Mouse (Mus musculus): ENCODE measurements around the gene Zfp280d. TPM values are rescaled to one million over a fixed set of nuclear protein-coding genes. Genes with fewer than 3 reads are reported as not detected.
"Not testable (repeated sequence)": the region's sequence is repeated elsewhere in the genome, so short reads cannot be mapped to it uniquely, and the experiment has no call there.

The Zfp280d gene
- total RNA-seq, 2 experiments from 2014 or later = 66.4 to 73.5 TPM

- intact Hi-C loops (cut with DNase I) = no loop called here
- DNase-seq = peak; percentile 7
Measured at GRCm38 (mm10) chr9:72343844-72344243, 69.2 kb downstream of the Zfp280d start.

GRCm38 (mm10) chr9:72372359-72372758 is 97.7 kb downstream of the Zfp280d start:
- intact Hi-C loops (cut with DNase I) = no loop called here
- no peak for DNase-seq

GRCm38 (mm10) chr9:72374074-72374473 is 99.4 kb downstream of the Zfp280d start:
- intact Hi-C loops (cut with DNase I) = no loop called here
- DNase-seq = peak; percentile 45

GRCm38 (mm10) chr9:72374996-72375395 is 100.3 kb downstream of the Zfp280d start:
- intact Hi-C loops (cut with DNase I) = no loop called here
- DNase-seq = no peak

GRCm38 (mm10) chr9:72375639-72376038 is 101.0 kb downstream of the Zfp280d start:
- intact Hi-C loops (cut with DNase I) = no loop called here
- DNase-seq = no peak

- intact Hi-C loops (cut with DNase I) = no loop called here
- DNase-seq = no peak
Measured at GRCm38 (mm10) chr9:72385786-72386185, 111.1 kb downstream of the Zfp280d start.

- DNase-seq = no peak
- intact Hi-C loops (cut with DNase I) = no loop called here
Measured at GRCm38 (mm10) chr9:72388934-72389333, 114.3 kb downstream of the Zfp280d start.

- intact Hi-C loops (cut with DNase I) = no loop called here
- no peak for DNase-seq
Measured at GRCm38 (mm10) chr9:72389431-72390002, 114.9 kb downstream of the Zfp280d start.

- DNase-seq = no peak
- intact Hi-C loops (cut with DNase I) = no loop called here
Measured at GRCm38 (mm10) chr9:72390321-72391077, 115.8 kb downstream of the Zfp280d start.

- DNase-seq = peak; percentile 59
- intact Hi-C loops (cut with DNase I) = no loop called here
Measured at GRCm38 (mm10) chr9:72392686-72393085, 118.0 kb downstream of the Zfp280d start.

GRCm38 (mm10) chr9:72393238-72393637 is 118.6 kb downstream of the Zfp280d start:
- intact Hi-C loops (cut with DNase I) = no loop called here
- DNase-seq = peak; percentile 93

- DNase-seq = peak; percentile 59
- intact Hi-C loops (cut with DNase I) = no loop called here
Measured at GRCm38 (mm10) chr9:72393869-72394341, 119.2 kb downstream of the Zfp280d start.

- DNase-seq = no peak
- intact Hi-C loops (cut with DNase I) = no loop called here
Measured at GRCm38 (mm10) chr9:72400121-72400520, 125.5 kb downstream of the Zfp280d start.

- intact Hi-C loops (cut with DNase I); DNase-seq: not testable (repeated sequence)
Measured at GRCm38 (mm10) chr9:72401769-72402168, 127.1 kb downstream of the Zfp280d start.

- DNase-seq = no peak
- intact Hi-C loops (cut with DNase I) = no loop called here
Measured at GRCm38 (mm10) chr9:72403421-72403820, 128.8 kb downstream of the Zfp280d start.

- DNase-seq = no peak
- intact Hi-C loops (cut with DNase I) = no loop called here
Measured at GRCm38 (mm10) chr9:72404446-72404845, 129.8 kb downstream of the Zfp280d start.

- intact Hi-C loops (cut with DNase I) = loop anchor here (5.0 kb wide), 1 partner anchor 758 kb away; no protein-coding TSS in a partner anchor
- DNase-seq = no peak
Measured at GRCm38 (mm10) chr9:72404934-72405333, 130.3 kb downstream of the Zfp280d start.

GRCm38 (mm10) chr9:72405882-72406638 is 131.4 kb downstream of the Zfp280d start:
- intact Hi-C loops (cut with DNase I) = loop anchor here (5.0 kb wide), 1 partner anchor 759 kb away; no protein-coding TSS in a partner anchor

GRCm38 (mm10) chr9:72408131-72408586 is 133.5 kb downstream of the Zfp280d start:
- intact Hi-C loops (cut with DNase I) = loop anchor here (5.0 kb wide), 1 partner anchor 761 kb away; no protein-coding TSS in a partner anchor
- DNase-seq = peak; percentile 88

More at GRCm38 (mm10) chr9:72405882-72406638, 131.4 kb downstream of the Zfp280d start:
- no peak for DNase-seq

- intact Hi-C loops (cut with DNase I) = loop anchor here (5.0 kb wide), 1 partner anchor 762 kb away; no protein-coding TSS in a partner anchor
- no peak for DNase-seq
Measured at GRCm38 (mm10) chr9:72409381-72410225, 134.9 kb downstream of the Zfp280d start.

Measured in left cerebral cortex, postnatal 4 days (tissue).